Mouse (Mus musculus) forebrain, embryonic 11.5 days (tissue): ENCODE measurements around the gene Smcr8. TPM values are rescaled to one million over a fixed set of nuclear protein-coding genes. Genes with fewer than 3 reads are reported as not detected.

Source experiments
- ATAC-seq: fragments of 200-750 bp; cut with Nextera tagmentation; replicated peaks from 2 replicates; pipeline ENCODE4 v1.8.0; 2017; ENCODE audit warnings: moderate TSS enrichment; ENCODE audit not compliant: low FRiP score
- DNase-seq: peaks from one replicate; pipeline ENCODE4 v3.0.0-alpha.2; 2017; ENCODE audit warnings: low spot score
- H3K27ac ChIP-seq: fragments of 300-500 bp; sonication (generic); 2 replicates; pipeline ENCODE4 v1.5.1; 2014; ENCODE audit warnings: low read depth, low read length
- H3K27me3 ChIP-seq: fragments of 300-500 bp; sonication (generic); 2 replicates; pipeline ENCODE4 v1.6.1; 2014; ENCODE audit warnings: mild to moderate bottlenecking, low read length, mixed read lengths; ENCODE audit not compliant: control insufficient read depth, insufficient read depth
- H3K36me3 ChIP-seq: fragments of 300-500 bp; sonication (generic); 2 replicates; pipeline ENCODE4 v1.6.1; 2014; ENCODE audit warnings: mild to moderate bottlenecking, low read length, moderate library complexity, mixed read lengths; ENCODE audit not compliant: control insufficient read depth, insufficient read depth
- H3K4me1 ChIP-seq: fragments of 300-500 bp; sonication (generic); replicated peaks from 2 replicates; pipeline ENCODE4 v1.6.1; 2014; ENCODE audit warnings: low read length, mixed read lengths; ENCODE audit not compliant: control insufficient read depth, insufficient read depth
- H3K4me2 ChIP-seq: fragments of 300-500 bp; sonication (generic); 2 replicates; pipeline ENCODE4 v1.6.1; 2014; ENCODE audit warnings: low read depth, mild to moderate bottlenecking, low read length, moderate library complexity, mixed read lengths; ENCODE audit not compliant: severe bottlenecking
- H3K4me3 ChIP-seq: fragments of 300-500 bp; sonication (generic); 2 replicates; pipeline ENCODE4 v1.5.1; 2014; ENCODE audit warnings: low read depth, low read length
- H3K9ac ChIP-seq: fragments of 300-500 bp; sonication (generic); 2 replicates; pipeline ENCODE4 v1.6.1; 2014; ENCODE audit warnings: low read length
- H3K9me3 ChIP-seq: fragments of 300-500 bp; sonication (generic); 2 replicates; pipeline ENCODE4 v1.6.1; 2016; ENCODE audit warnings: low read length, mixed read lengths; ENCODE audit not compliant: control insufficient read depth
- WGBS: fragments of 180-500 bp; shearing (Covaris S2); extraction: QIAGEN DNeasy Blood & Tissue Kit; methylation state at CpG from one replicate; pipeline ENCODE4 v1.1.7; 2014; 5-methylcytosine and 5-hydroxymethylcytosine counted together
- polyA plus RNA-seq: library from polyadenylated mRNA; unstranded; fragments of >200 nt; fragmentation: Nextera tagmentation; extraction: Ambion mirVana; gene quantifications from 2 replicates; pipeline ENCODE4 v1.2.1, GENCODE M21; 2014

Gene Smcr8
- polyA plus RNA-seq, 1 experiment from 2014 or later = 11.6 TPM

- ATAC-seq = no peak
- Histone ChIP-seq H3K4me3 (no peak overlapping the region), H3K36me3 (no peaks in the 10 kb centered on the region), H3K4me2 (no peak overlapping the region), H3K4me1 (no peaks in the 10 kb centered on the region), H3K27me3 (no peaks in the 10 kb centered on the region), H3K9ac (no peak overlapping the region), H3K9me3 (no peaks in the 10 kb centered on the region), H3K27ac (no peak overlapping the region)
- no peak for DNase-seq
- 77% methylated on average over 5 of the region's 5 CpGs for WGBS
Observed at GRCm38 (mm10) chr11:60816398-60816797, 39.1 kb downstream of the Smcr8 start.

- H3K4me2 ChIP-seq = no peak overlapping the region
- WGBS = 68% methylated on average over 2 of the region's 2 CpGs
- H3K27me3 ChIP-seq = no peaks in the 10 kb centered on the region
- H3K9ac ChIP-seq = no peak overlapping the region
- no peaks in the 10 kb centered on the region for H3K36me3 ChIP-seq
- no peaks in the 10 kb centered on the region for H3K4me1 ChIP-seq
- H3K9me3 ChIP-seq = no peaks in the 10 kb centered on the region
- H3K4me3 ChIP-seq = no peak overlapping the region
- H3K27ac ChIP-seq = no peak overlapping the region
- DNase-seq = no peak
- no peak for ATAC-seq
Observed at GRCm38 (mm10) chr11:60823771-60824170, 46.4 kb downstream of the Smcr8 start.

DNA sequence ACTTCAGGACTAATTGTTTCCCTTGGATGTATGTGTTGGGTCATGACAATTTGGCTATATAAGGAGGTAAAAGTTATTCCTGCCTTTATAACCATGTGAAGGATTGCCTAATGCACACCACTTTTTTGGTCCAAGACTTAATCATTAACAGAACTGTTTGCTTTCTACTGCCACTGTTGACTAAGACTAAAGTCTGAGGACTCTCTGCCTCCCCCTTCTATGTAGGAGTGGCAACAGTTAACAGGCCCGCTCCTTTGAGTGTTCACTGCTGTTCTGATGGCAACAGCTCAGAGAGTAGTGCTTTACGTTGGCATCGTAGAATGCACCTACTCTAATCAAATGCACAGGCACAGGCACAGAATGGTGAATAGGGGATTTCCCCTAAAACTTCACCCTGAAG, 47.9 kb downstream of the Smcr8 start:
- no peak overlapping the region for H3K4me3 ChIP-seq
- H3K27me3 ChIP-seq = no peaks in the 10 kb centered on the region
- H3K4me1 ChIP-seq = no peaks in the 10 kb centered on the region
- 90% methylated on average over 3 of the region's 3 CpGs for WGBS
- H3K9me3 ChIP-seq = no peaks in the 10 kb centered on the region
- DNase-seq = no peak
- no peak overlapping the region for H3K4me2 ChIP-seq
- no peak overlapping the region for H3K27ac ChIP-seq
- no peak overlapping the region for H3K9ac ChIP-seq
- no peaks in the 10 kb centered on the region for H3K36me3 ChIP-seq
- no peak for ATAC-seq

GRCm38 (mm10) chr11:60826700-60827099, 49.4 kb downstream of the Smcr8 start:
- Histone ChIP-seq H3K27ac (no peak overlapping the region), H3K4me1 (peaks cover 5% of the 10 kb centered on the region; the same call in 1 of the 2 replicates), H3K36me3 (no peaks in the 10 kb centered on the region), H3K9me3 (no peaks in the 10 kb centered on the region), H3K4me3 (no peak overlapping the region), H3K9ac (no peak overlapping the region), H3K4me2 (no peak overlapping the region), H3K27me3 (no peaks in the 10 kb centered on the region)
- DNase-seq = no peak
- ATAC-seq = no peak
- WGBS = 45% methylated on average over 1 of the region's 1 CpGs

DNA sequence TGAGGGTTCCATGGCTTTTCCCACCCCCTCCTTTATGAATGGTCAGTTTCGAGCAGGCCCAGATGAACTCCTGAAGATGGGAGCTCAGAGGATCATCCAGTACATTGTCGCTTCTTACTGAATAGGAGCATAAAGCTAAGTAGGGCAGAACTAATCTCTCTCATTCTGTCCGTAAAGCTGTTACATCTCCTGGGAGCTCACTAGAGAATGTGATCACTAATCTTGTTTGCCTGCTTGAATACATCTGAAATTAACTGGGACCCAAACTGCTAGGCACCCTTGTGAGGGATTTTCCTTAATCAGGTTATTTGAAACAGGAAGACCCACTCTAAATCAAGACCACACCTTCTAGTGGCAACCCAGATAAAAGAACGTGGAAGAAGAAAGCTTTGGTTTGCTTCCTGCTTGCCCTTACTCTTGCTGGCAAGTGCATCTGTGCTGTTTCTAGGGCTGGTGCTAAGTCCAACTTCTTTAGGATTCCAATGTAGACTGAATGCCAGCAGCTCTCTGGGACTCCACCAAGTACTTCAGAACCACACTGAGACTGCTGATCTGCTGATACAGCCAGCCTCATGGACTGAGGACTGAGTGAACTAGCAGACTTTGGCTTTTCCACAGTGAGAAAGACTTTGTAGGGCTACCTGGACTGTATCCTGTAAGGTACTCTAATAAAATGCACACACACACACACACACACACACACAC, 50.1 kb downstream of the Smcr8 start:
- WGBS = 34% methylated on average over 4 of the region's 4 CpGs
- Histone ChIP-seq H3K27me3 (no peaks in the 10 kb centered on the region), H3K4me3 (no peak overlapping the region), H3K4me1 (peaks cover 5% of the 10 kb centered on the region; the same call in 1 of the 2 replicates), H3K9ac (no peak overlapping the region), H3K4me2 (no peak overlapping the region), H3K36me3 (no peaks in the 10 kb centered on the region), H3K27ac (no peak overlapping the region), H3K9me3 (no peaks in the 10 kb centered on the region)
- DNase-seq = no peak
- no peak for ATAC-seq

GRCm38 (mm10) chr11:60828903-60829302, 51.6 kb downstream of the Smcr8 start:
- Histone ChIP-seq H3K27me3 (no peaks in the 10 kb centered on the region), H3K27ac (no peak overlapping the region), H3K4me2 (no peak overlapping the region), H3K4me1 (peaks cover 5% of the 10 kb centered on the region; the same call in 1 of the 2 replicates), H3K4me3 (no peak overlapping the region), H3K9ac (no peak overlapping the region), H3K9me3 (no peaks in the 10 kb centered on the region), H3K36me3 (no peaks in the 10 kb centered on the region)
- 33% methylated on average over 2 of the region's 2 CpGs for WGBS
- ATAC-seq = no peak
- DNase-seq = no peak

DNA sequence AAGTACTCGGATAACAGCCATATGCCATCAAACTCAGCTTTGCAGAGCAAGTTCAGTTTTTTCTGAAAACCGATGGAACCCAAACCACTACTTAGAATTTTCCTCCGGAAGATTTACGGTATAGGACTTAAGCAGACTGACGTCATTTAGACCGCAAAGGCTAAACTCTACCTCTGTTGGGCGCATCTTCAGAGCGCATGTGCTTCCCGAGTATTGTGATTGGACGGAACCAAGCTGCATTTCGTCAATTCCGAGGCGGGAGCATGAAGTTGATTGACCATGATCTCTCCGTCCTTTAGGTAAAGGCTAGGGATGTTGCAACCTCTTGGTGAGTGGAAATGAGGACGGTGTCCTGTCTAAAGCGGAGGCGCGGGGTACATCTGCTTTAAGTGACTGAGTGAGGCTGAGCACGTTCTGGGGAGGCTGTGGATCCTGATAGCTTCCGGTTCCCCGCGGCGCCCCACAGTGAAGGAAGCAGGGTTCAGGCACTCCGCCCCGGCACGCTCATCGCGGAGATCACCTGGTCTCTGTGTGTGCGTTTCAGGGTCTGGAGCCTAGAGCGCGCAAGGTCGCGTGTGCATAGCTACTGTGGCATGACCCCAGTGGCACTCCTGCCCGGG, 53.2 kb downstream of the Smcr8 start, which contains the start of gene Dhrs7b:
Gene Dhrs7b, plus strand, starts transcription at position 199 of the 620 bp plus-strand sequence.
- peak; percentile 84 for DNase-seq
- no peaks in the 10 kb centered on the region for H3K9me3 ChIP-seq
- H3K36me3 ChIP-seq = no peaks in the 10 kb centered on the region
- H3K4me3 ChIP-seq = peak within 1 kb of the TSS; percentile 69
- H3K27ac ChIP-seq = no peak within 1 kb of the TSS
- peak; percentile 89 for ATAC-seq
- no peaks in the 10 kb centered on the region for H3K27me3 ChIP-seq
- peak within 1 kb of the TSS; percentile 81 for H3K4me2 ChIP-seq
- H3K9ac ChIP-seq = peak within 1 kb of the TSS; percentile 81
- WGBS = under 1% methylated on average over 34 of the region's 34 CpGs
- H3K4me1 ChIP-seq = peaks cover 5% of the 10 kb centered on the region; the same call in 1 of the 2 replicates

DNA sequence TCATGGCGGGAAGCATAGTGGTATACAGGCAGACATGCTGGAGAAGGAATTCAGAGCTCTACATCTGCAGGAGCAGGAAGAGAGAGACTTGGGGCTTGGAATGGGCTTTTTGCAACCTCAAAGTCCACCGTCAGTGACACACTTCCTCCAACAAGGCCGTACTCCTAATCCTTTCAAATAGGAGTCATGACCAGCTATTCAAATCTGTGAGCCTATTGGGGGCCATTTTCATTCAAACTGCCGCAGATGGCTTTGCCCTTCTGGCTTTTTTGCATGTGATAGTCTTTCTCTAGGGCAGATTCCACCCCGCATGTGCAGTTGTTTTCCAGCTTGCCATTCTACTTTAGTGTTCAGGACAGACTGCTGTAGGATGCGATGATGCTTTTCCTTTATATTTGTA, 59.6 kb downstream of the Smcr8 start:
- WGBS = 96% methylated on average over 6 of the region's 6 CpGs
- Histone ChIP-seq H3K4me1 (no peaks in the 10 kb centered on the region), H3K27ac (no peak overlapping the region), H3K9me3 (no peaks in the 10 kb centered on the region), H3K36me3 (no peaks in the 10 kb centered on the region), H3K27me3 (no peaks in the 10 kb centered on the region), H3K4me2 (no peak overlapping the region), H3K4me3 (no peak overlapping the region), H3K9ac (no peak overlapping the region)
- DNase-seq (no peak), ATAC-seq (no peak)
